Mouse (Mus musculus) spleen, adult 2 months (tissue): ENCODE data around the gene Nt5c. TPM values are rescaled to one million over a fixed set of nuclear protein-coding genes. Genes with fewer than 3 reads are reported as not detected.
A peak's percentile ranks its signal among the peaks of the same experiment; 100 is the strongest.
"Not testable (repeated sequence)": the region's sequence is repeated elsewhere in the genome, so short reads cannot be mapped to it uniquely, and the experiment has no call there.

Experiments used
- DNase-seq, 2 experiments: peaks; one replicate each; pipeline versions ENCODE4 v3.0.0 to v3.0.0-alpha.2; 2012 to 2021; ENCODE audit warnings: low spot score in 2 of 2, low read depth in 1 of 2
- H3K27ac ChIP-seq: fragments of 200-500 bp; 2 replicates; pipeline ENCODE4 v1.5.1; 2012; ENCODE audit warnings: low read length, inconsistent platforms; ENCODE audit not compliant: insufficient read depth
- H3K27me3 ChIP-seq: fragments of 200-500 bp; 2 replicates; pipeline ENCODE4 v1.6.1; 2012; ENCODE audit warnings: mild to moderate bottlenecking, moderate library complexity, low read length, inconsistent platforms; ENCODE audit not compliant: control insufficient read depth, insufficient read depth
- H3K36me3 ChIP-seq: fragments of 200-500 bp; 2 replicates; pipeline ENCODE4 v1.6.1; 2012; ENCODE audit warnings: mild to moderate bottlenecking, low read length, inconsistent platforms; ENCODE audit not compliant: control insufficient read depth, insufficient read depth
- H3K4me1 ChIP-seq: fragments of 200-500 bp; 2 replicates; pipeline ENCODE4 v1.6.1; 2011; ENCODE audit warnings: inconsistent platforms; ENCODE audit not compliant: control insufficient read depth, insufficient read depth, insufficient read length
- H3K4me3 ChIP-seq: fragments of 200-500 bp; 2 replicates; pipeline ENCODE4 v1.5.1; 2011; ENCODE audit warnings: mild to moderate bottlenecking, inconsistent platforms; ENCODE audit not compliant: insufficient read depth, insufficient read length; ENCODE audit errors: extremely low read depth
- CTCF ChIP-seq: fragments of 200-500 bp; IDR thresholded peaks from 2 replicates; pipeline ENCODE4 v1.5.1; 2011; ENCODE audit warnings: mild to moderate bottlenecking, inconsistent platforms; ENCODE audit not compliant: insufficient read depth, insufficient read length, insufficient replicate concordance; ENCODE audit errors: extremely low read depth
- POLR2A ChIP-seq: fragments of 200-500 bp; IDR thresholded peaks from 2 replicates; pipeline ENCODE4 v1.6.1; 2011; ENCODE audit warnings: low read depth, low read length, inconsistent platforms
- whole genome bisulfite sequencing: fragments of 180-500 bp; shearing (Covaris S2); methylation state at CpG from one replicate; pipeline ENCODE4 v1.1.7; 2018; 5-methylcytosine and 5-hydroxymethylcytosine counted together
- polyA plus RNA-seq: library from polyadenylated mRNA; depleted of rRNA; stranded (reverse); fragments of >200 nt; gene quantifications from 2 replicates; pipeline ENCODE4 v1.2.3, GENCODE M21; 2012

Nt5c gene
- polyA plus RNA-seq, 1 experiment: 59.1 TPM

- WGBS: 79% methylated on average over 6 of the region's 6 CpGs
- Histone ChIP-seq H3K27me3 (no peaks in the 10 kb centered on the region), H3K4me3 (no peak overlapping the region), H3K4me1 (peaks cover 33% of the 10 kb centered on the region; the same call in 1 of the 2 replicates), H3K36me3 (no peaks in the 10 kb centered on the region), H3K27ac (no peak overlapping the region; the same call in 1 of the 2 replicates)
- DNase-seq: no peak
- TF ChIP-seq POLR2A (no peak), CTCF (no peak)
Observed at GRCm38 (mm10) chr11:115509773-115510506, 18.3 kb upstream of the Nt5c start.

GRCm38 (mm10) chr11:115508061-115508460, 16.4 kb upstream of the Nt5c start:
- 60% methylated on average over 2 of the region's 2 CpGs for WGBS

GRCm38 (mm10) chr11:115506586-115506985, 14.9 kb upstream of the Nt5c start:
- TF ChIP-seq POLR2A (no peak), CTCF (no peak)
- DNase-seq: no peak
- Histone ChIP-seq H3K27ac (no peak overlapping the region), H3K4me1 (peaks cover 25% of the 10 kb centered on the region; the same call in 1 of the 2 replicates), H3K4me3 (no peak overlapping the region), H3K36me3 (peaks cover 9% of the 10 kb centered on the region), H3K27me3 (no peaks in the 10 kb centered on the region)
- 73% methylated on average over 3 of the region's 3 CpGs for WGBS

More at GRCm38 (mm10) chr11:115508061-115508460, 16.4 kb upstream of the Nt5c start:
- peak in 1 of 2 experiments; percentile 14 for DNase-seq
- H3K4me1 ChIP-seq: peaks cover 31% of the 10 kb centered on the region; the same call in 1 of the 2 replicates
- no peak overlapping the region for H3K4me3 ChIP-seq
- H3K36me3 ChIP-seq: no peaks in the 10 kb centered on the region
- H3K27me3 ChIP-seq: no peaks in the 10 kb centered on the region
- TF ChIP-seq POLR2A: no peak
- TF ChIP-seq CTCF: no peak
- H3K27ac ChIP-seq: peak overlapping the region; percentile 16; the same call in 1 of the 2 replicates

- Histone ChIP-seq H3K4me1 (no peaks in the 10 kb centered on the region; the same call in 1 of the 2 replicates), H3K27me3 (no peaks in the 10 kb centered on the region), H3K4me3 (no peak overlapping the region), H3K36me3 (peaks cover 27% of the 10 kb centered on the region), H3K27ac (no peak overlapping the region)
- DNase-seq: no peak
- TF ChIP-seq POLR2A (no peak), CTCF (no peak)
- WGBS: 94% methylated on average over 6 of the region's 6 CpGs
Observed at GRCm38 (mm10) chr11:115502636-115503035, 11.0 kb upstream of the Nt5c start.

- not testable (repeated sequence) for H3K27me3 ChIP-seq, H3K27ac ChIP-seq, H3K4me1 ChIP-seq, DNase-seq, H3K4me3 ChIP-seq
- WGBS: 89% methylated on average over 9 of the region's 9 CpGs
- H3K36me3 ChIP-seq: peaks cover 21% of the 10 kb centered on the region
Observed at GRCm38 (mm10) chr11:115496559-115496958, 4.9 kb upstream of the Nt5c start.

- H3K27me3 ChIP-seq: no peaks in the 10 kb centered on the region
- H3K27ac ChIP-seq: no peak overlapping the region
- no peak for DNase-seq
- WGBS: 34% methylated on average over 6 of the region's 6 CpGs
- TF ChIP-seq CTCF (no peak), POLR2A (no peak)
- H3K36me3 ChIP-seq: peaks cover 20% of the 10 kb centered on the region
- H3K4me1 ChIP-seq: peaks cover 5% of the 10 kb centered on the region; the same call in 1 of the 2 replicates
- peak overlapping the region; percentile 80 for H3K4me3 ChIP-seq
Observed at GRCm38 (mm10) chr11:115492387-115492786, 725 bp upstream of the Nt5c start.

- Histone ChIP-seq H3K4me1 (peaks cover 5% of the 10 kb centered on the region; the same call in 1 of the 2 replicates), H3K27ac (peak overlapping the region; percentile 80), H3K27me3 (no peaks in the 10 kb centered on the region), H3K4me3 (peak overlapping the region; percentile 80; the same call in 1 of the 2 replicates), H3K36me3 (peaks cover 19% of the 10 kb centered on the region)
- 50% methylated on average over 25 of the region's 25 CpGs for WGBS
- no peak for TF ChIP-seq POLR2A
- DNase-seq: no peak
Observed at GRCm38 (mm10) chr11:115490441-115491355, 964 bp downstream of the Nt5c start.
